Mouse (Mus musculus) liver, postnatal 0 days (tissue): ENCODE measurements at regions not wholly inside any gene's neighbourhood (a gene's known extent, or its start where the extent isn't known, plus 50 kb on each side); places are given as distances from the start of the nearest gene placed in this dataset.
"Not testable (repeated sequence)": the region's sequence is repeated elsewhere in the genome, so short reads cannot be mapped to it uniquely, and the experiment has no call there.

Source experiments
- ATAC-seq: fragments of 200-750 bp; cut with Nextera tagmentation; 2 replicates; pipeline ENCODE4 v1.8.0; 2017; ENCODE audit warnings: mild to moderate bottlenecking, moderate library complexity
- DNase-seq: peaks from one replicate; pipeline ENCODE4 v3.0.0-alpha.2; 2016
- H3K27ac ChIP-seq: fragments of 300-500 bp; sonication (generic); 2 replicates; pipeline ENCODE4 v1.5.1; 2014; ENCODE audit warnings: antibody characterized with exemption, moderate library complexity, mild to moderate bottlenecking, low read depth
- H3K27me3 ChIP-seq: fragments of 300-500 bp; sonication (generic); 2 replicates; pipeline ENCODE4 v1.6.1; 2014; ENCODE audit warnings: low read length, control low read depth, mixed read lengths; ENCODE audit not compliant: insufficient read depth
- H3K36me3 ChIP-seq: fragments of 300-500 bp; sonication (generic); replicated peaks from 2 replicates; pipeline ENCODE4 v1.6.1; 2014; ENCODE audit warnings: mild to moderate bottlenecking, control low read depth, low read length, moderate library complexity, mixed read lengths; ENCODE audit not compliant: insufficient read depth
- H3K4me1 ChIP-seq: fragments of 300-500 bp; sonication (generic); 2 replicates; pipeline ENCODE4 v1.6.1; 2014; ENCODE audit warnings: antibody characterized with exemption, mild to moderate bottlenecking, control low read depth; ENCODE audit not compliant: insufficient read depth
- H3K4me2 ChIP-seq: fragments of 300-500 bp; sonication (generic); 2 replicates; pipeline ENCODE4 v1.6.1; 2014; ENCODE audit warnings: low read depth, mild to moderate bottlenecking, low read length, moderate library complexity, mixed read lengths
- H3K4me3 ChIP-seq: fragments of 300-500 bp; sonication (generic); 2 replicates; pipeline ENCODE4 v1.5.1; 2014; ENCODE audit warnings: low read depth, low read length
- H3K9ac ChIP-seq: fragments of 300-500 bp; sonication (generic); replicated peaks from 2 replicates; pipeline ENCODE4 v1.6.1; 2014; ENCODE audit warnings: mild to moderate bottlenecking, moderate library complexity
- H3K9me3 ChIP-seq: fragments of 300-500 bp; sonication (generic); 2 replicates; pipeline ENCODE4 v1.6.1; 2016; ENCODE audit warnings: mild to moderate bottlenecking, control low read depth, low read length, mixed read lengths
- CTCF ChIP-seq: sonication (generic); IDR thresholded peaks from 2 replicates; pipeline ENCODE4 v1.5.1; 2016; ENCODE audit warnings: antibody characterized with exemption, low read depth
- EP300 ChIP-seq: IDR thresholded peaks from 2 replicates; pipeline ENCODE4 v1.6.1; 2016; ENCODE audit warnings: antibody characterized with exemption, low read depth, mild to moderate bottlenecking
- WGBS: fragments of 180-500 bp; shearing (Covaris S2); extraction: QIAGEN DNeasy Blood & Tissue Kit; methylation state at CpG from one replicate; pipeline ENCODE4 v1.1.7; 2014; ENCODE audit not compliant: insufficient replicate concordance; 5-methylcytosine and 5-hydroxymethylcytosine counted together

DNA sequence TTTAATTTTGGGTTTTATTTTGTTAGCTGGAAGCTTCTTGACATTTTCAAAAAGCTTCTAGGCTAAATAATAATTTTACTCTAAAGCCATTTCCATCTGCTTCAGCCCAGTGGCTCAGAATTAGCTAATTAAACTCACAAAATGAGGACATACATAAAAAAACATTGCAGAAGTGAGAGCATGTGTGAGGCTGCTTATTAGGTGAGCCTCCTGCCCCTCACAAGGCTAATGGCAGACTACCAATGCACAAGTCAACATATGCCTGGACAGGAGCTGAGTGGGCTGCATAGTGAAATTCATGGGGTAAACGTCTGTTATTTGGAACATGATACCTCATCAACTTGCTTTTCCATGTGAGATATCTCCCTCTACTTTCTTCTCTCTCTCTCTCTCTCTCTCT is 1569.0 kb upstream of the Dsel start:
- Histone ChIP-seq H3K9ac (no peak overlapping the region), H3K4me3 (no peak overlapping the region), H3K9me3 (no peaks in the 10 kb centered on the region), H3K36me3 (no peaks in the 10 kb centered on the region), H3K4me1 (no peaks in the 10 kb centered on the region), H3K27ac (no peak overlapping the region), H3K27me3 (no peaks in the 10 kb centered on the region), H3K4me2 (no peak overlapping the region)
- no peak for ATAC-seq
- 65% methylated on average over 1 of the region's 1 CpGs for WGBS
- DNase-seq: no peak
- no peak for TF ChIP-seq EP300
- TF ChIP-seq CTCF: no peak

DNA sequence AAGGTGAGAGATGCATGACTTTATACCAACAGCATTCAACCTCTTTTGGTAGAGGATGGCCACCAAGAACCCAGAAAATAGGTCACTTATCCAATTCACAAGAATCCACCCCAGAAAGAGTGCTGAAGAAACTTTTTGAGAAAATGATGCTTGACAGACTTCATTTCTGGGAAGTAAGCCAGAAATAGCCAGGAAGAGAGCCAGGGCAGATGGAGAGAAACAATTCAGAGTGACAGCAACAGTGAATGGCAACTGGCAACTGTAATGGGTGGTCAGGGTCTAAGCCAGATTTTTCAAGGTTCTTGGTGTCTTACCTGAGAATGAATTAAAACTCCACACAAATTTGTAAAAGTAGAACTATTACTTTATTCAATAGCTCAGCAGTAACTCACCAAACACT is 1566.5 kb upstream of the Dsel start:
- H3K27me3 ChIP-seq: no peaks in the 10 kb centered on the region
- no peaks in the 10 kb centered on the region for H3K9me3 ChIP-seq
- no peak for ATAC-seq
- no peak overlapping the region for H3K4me2 ChIP-seq
- no peak for DNase-seq
- H3K4me3 ChIP-seq: no peak overlapping the region
- TF ChIP-seq EP300 (no peak), CTCF (no peak)
- no peak overlapping the region for H3K9ac ChIP-seq
- no peaks in the 10 kb centered on the region for H3K4me1 ChIP-seq
- no peak overlapping the region for H3K27ac ChIP-seq
- no peaks in the 10 kb centered on the region for H3K36me3 ChIP-seq

GRCm38 (mm10) chr1:113412858-113413257 is 1548.1 kb upstream of the Dsel start:
- H3K4me1 ChIP-seq: no peaks in the 10 kb centered on the region
- DNase-seq: no peak
- H3K4me2 ChIP-seq: no peak overlapping the region
- H3K27ac ChIP-seq: no peak overlapping the region
- no peak overlapping the region for H3K4me3 ChIP-seq
- no peak for TF ChIP-seq EP300
- TF ChIP-seq CTCF: no peak
- 60% methylated on average over 3 of the region's 3 CpGs for WGBS
- no peak overlapping the region for H3K9ac ChIP-seq
- no peaks in the 10 kb centered on the region for H3K27me3 ChIP-seq
- no peak for ATAC-seq
- H3K36me3 ChIP-seq: no peaks in the 10 kb centered on the region
- no peaks in the 10 kb centered on the region for H3K9me3 ChIP-seq

DNA sequence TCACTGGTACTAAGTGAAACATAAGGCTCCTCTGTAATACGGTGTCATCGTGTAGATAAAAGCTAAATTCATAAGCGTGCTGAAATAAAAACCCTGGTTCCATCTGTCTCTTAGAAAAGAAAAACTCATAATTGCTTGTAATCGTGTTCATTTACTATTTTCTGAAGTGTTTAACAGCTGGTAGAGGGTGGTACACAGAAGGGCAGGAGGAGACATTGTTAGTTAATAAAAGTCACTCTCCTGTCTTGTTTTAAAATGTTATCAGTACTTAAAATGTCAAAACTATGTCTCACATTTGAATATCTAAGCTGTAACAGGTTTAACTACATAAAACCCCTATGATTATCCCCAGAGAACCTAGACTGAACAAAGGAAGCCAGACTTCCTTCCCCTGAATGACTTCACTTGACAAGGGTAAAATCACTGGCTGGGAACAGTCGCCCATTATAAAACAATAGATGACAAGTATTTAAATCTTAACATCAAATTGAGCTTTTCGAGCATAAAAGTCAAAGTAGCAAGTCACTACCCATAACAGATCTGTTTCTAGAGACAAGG is 1530.6 kb upstream of the Dsel start:
- no peak for ATAC-seq
- WGBS: 68% methylated on average over 6 of the region's 6 CpGs
- no peak overlapping the region for H3K4me2 ChIP-seq

GRCm38 (mm10) chr1:113394326-113394725 is 1529.6 kb upstream of the Dsel start:
- H3K4me3 ChIP-seq, H3K27ac ChIP-seq, ATAC-seq, H3K4me1 ChIP-seq, H3K9me3 ChIP-seq, H3K36me3 ChIP-seq, H3K27me3 ChIP-seq, H3K9ac ChIP-seq, DNase-seq, H3K4me2 ChIP-seq: not testable (repeated sequence)
- 68% methylated on average over 3 of the region's 3 CpGs for WGBS

More for the DNA sequence above, 1530.6 kb upstream of the Dsel start:
- H3K27ac ChIP-seq: no peak overlapping the region
- H3K4me1 ChIP-seq: no peaks in the 10 kb centered on the region
- no peak for TF ChIP-seq EP300
- TF ChIP-seq CTCF: no peak
- no peak for DNase-seq
- H3K9me3 ChIP-seq: no peaks in the 10 kb centered on the region
- no peak overlapping the region for H3K4me3 ChIP-seq
- H3K27me3 ChIP-seq: no peaks in the 10 kb centered on the region
- H3K9ac ChIP-seq: no peak overlapping the region
- no peaks in the 10 kb centered on the region for H3K36me3 ChIP-seq

GRCm38 (mm10) chr1:113392962-113393361 is 1528.2 kb upstream of the Dsel start:
- Histone ChIP-seq H3K9ac (no peak overlapping the region), H3K36me3 (no peaks in the 10 kb centered on the region), H3K27me3 (no peaks in the 10 kb centered on the region), H3K9me3 (no peaks in the 10 kb centered on the region), H3K4me2 (no peak overlapping the region), H3K4me3 (no peak overlapping the region), H3K27ac (no peak overlapping the region), H3K4me1 (no peaks in the 10 kb centered on the region)
- TF ChIP-seq CTCF: no peak
- no peak for TF ChIP-seq EP300
- no peak for ATAC-seq
- no peak for DNase-seq

DNA sequence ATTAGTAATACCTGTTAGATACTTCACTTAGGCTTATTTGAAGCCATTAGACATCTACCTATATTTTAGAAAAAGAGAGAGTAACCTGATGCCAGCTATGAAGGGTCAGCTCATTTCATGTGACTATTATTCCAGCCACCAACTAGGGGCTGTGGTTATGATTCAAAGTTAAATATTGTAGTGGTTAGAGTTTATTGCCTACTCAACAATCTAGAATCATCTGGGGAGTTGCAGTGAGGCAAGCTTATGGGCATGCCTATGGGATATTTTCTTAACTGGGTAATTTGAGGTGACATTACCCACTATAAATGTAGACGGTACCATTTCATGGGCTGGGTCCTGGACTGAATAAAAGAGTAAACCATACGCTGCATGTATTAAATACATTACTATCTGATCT is 1525.2 kb upstream of the Dsel start:
- no peaks in the 10 kb centered on the region for H3K9me3 ChIP-seq
- no peaks in the 10 kb centered on the region for H3K36me3 ChIP-seq
- ATAC-seq: no peak
- no peak for DNase-seq
- WGBS: 88% methylated on average over 2 of the region's 2 CpGs
- H3K27me3 ChIP-seq: no peaks in the 10 kb centered on the region
- TF ChIP-seq EP300 (no peak), CTCF (no peak)
- no peak overlapping the region for H3K4me3 ChIP-seq
- no peak overlapping the region for H3K9ac ChIP-seq
- H3K27ac ChIP-seq: no peak overlapping the region
- no peak overlapping the region for H3K4me2 ChIP-seq
- no peaks in the 10 kb centered on the region for H3K4me1 ChIP-seq
